Mouse (Mus musculus): ENCODE results near the gene Shisal1.
A peak's percentile ranks its signal among the peaks of the same experiment; 100 is the strongest.

Gene Shisal1

GRCm38 (mm10) chr15:84446997-84447396 lies at the start of gene Shisal1:
Gene Shisal1, minus strand, starts transcription at chr15:84447097.
- DNase-seq (ENCODE audit: low spot score in 2 of 2): no peak

GRCm38 (mm10) chr15:84490486-84490885 lies 43.6 kb upstream of the Shisal1 start:
- no peak for DNase-seq (ENCODE audit: low spot score in 2 of 2)

GRCm38 (mm10) chr15:84484255-84484654 lies 37.4 kb upstream of the Shisal1 start:
- DNase-seq (ENCODE audit: low spot score in 2 of 2): no peak

GRCm38 (mm10) chr15:84483622-84484021 lies 36.7 kb upstream of the Shisal1 start:
- DNase-seq (ENCODE audit: low spot score in 2 of 2): no peak

GRCm38 (mm10) chr15:84481259-84481877 lies 34.5 kb upstream of the Shisal1 start:
- no peak for DNase-seq (ENCODE audit: low spot score in 2 of 2)

- DNase-seq (ENCODE audit: low spot score in 2 of 2): peak; percentile 6 to 12
Measured at GRCm38 (mm10) chr15:84469391-84469790, 22.5 kb upstream of the Shisal1 start.

- DNase-seq (ENCODE audit: low spot score in 2 of 2): no peak
Measured at GRCm38 (mm10) chr15:84467761-84468160, 20.9 kb upstream of the Shisal1 start.

GRCm38 (mm10) chr15:84466458-84467267 lies 19.8 kb upstream of the Shisal1 start:
- DNase-seq (ENCODE audit: low spot score in 2 of 2): peak; percentile 42 to 47

GRCm38 (mm10) chr15:84461429-84461828 lies 14.5 kb upstream of the Shisal1 start:
- no peak for DNase-seq (ENCODE audit: low spot score in 2 of 2)

- DNase-seq (ENCODE audit: low spot score in 2 of 2): no peak
Measured at GRCm38 (mm10) chr15:84458983-84459382, 12.1 kb upstream of the Shisal1 start.

GRCm38 (mm10) chr15:84455286-84455685 lies 8.4 kb upstream of the Shisal1 start:
- DNase-seq (ENCODE audit: low spot score in 2 of 2): no peak

- no peak for DNase-seq (ENCODE audit: low spot score in 2 of 2)
Measured at GRCm38 (mm10) chr15:84453091-84453490, 6.2 kb upstream of the Shisal1 start.

GRCm38 (mm10) chr15:84450441-84451183 lies 3.7 kb upstream of the Shisal1 start:
- peak in 1 of 2 experiments; percentile 18 for DNase-seq (ENCODE audit: low spot score in 2 of 2)

- DNase-seq (ENCODE audit: low spot score in 2 of 2): no peak
Measured at GRCm38 (mm10) chr15:84445812-84446716, 833 bp downstream of the Shisal1 start.

GRCm38 (mm10) chr15:84444181-84444580 lies 2.7 kb downstream of the Shisal1 start:
- no peak for DNase-seq (ENCODE audit: low spot score in 2 of 2)

- DNase-seq (ENCODE audit: low spot score in 2 of 2): no peak
Measured at GRCm38 (mm10) chr15:84443631-84444030, 3.3 kb downstream of the Shisal1 start.

- peak in 1 of 2 experiments; percentile 16 for DNase-seq (ENCODE audit: low spot score in 2 of 2)
Measured at GRCm38 (mm10) chr15:84441682-84442315, 5.1 kb downstream of the Shisal1 start.

GRCm38 (mm10) chr15:84440820-84441219 lies 6.1 kb downstream of the Shisal1 start:
- no peak for DNase-seq (ENCODE audit: low spot score in 2 of 2)

GRCm38 (mm10) chr15:84433586-84434185 lies 13.2 kb downstream of the Shisal1 start:
- DNase-seq (ENCODE audit: low spot score in 2 of 2): no peak

- DNase-seq (ENCODE audit: low spot score in 2 of 2): peak; percentile 71 to 74
Measured at GRCm38 (mm10) chr15:84430482-84430881, 16.4 kb downstream of the Shisal1 start.

Measured in heart, adult 9 months (tissue).